Mouse (Mus musculus) macrophage (primary cell): ENCODE results near the gene Cuedc1. TPM values are rescaled to one million over a fixed set of nuclear protein-coding genes. Genes with fewer than 3 reads are reported as not detected.
A peak's percentile ranks its signal among the peaks of the same experiment; 100 is the strongest.

Source experiments
- H3K27ac ChIP-seq: fragments of 350-480 bp; formaldehyde crosslinking; 2 replicates; pipeline ENCODE4 v1.9.0; 2021
- H3K36me3 ChIP-seq: fragments of 350-480 bp; formaldehyde crosslinking; 2 replicates; pipeline ENCODE4 v1.9.0; 2021; ENCODE audit errors: inconsistent target
- H3K4me3 ChIP-seq: fragments of 350-480 bp; formaldehyde crosslinking; 2 replicates; pipeline ENCODE4 v1.9.0; 2021; ENCODE audit errors: inconsistent target
- H3K79me2 ChIP-seq: fragments of 350-480 bp; formaldehyde crosslinking; 2 replicates; pipeline ENCODE4 v1.9.0; 2021; ENCODE audit errors: inconsistent target
- whole genome bisulfite sequencing: methylation state at CpG from one replicate; pipeline ENCODE4 v1.1.7; 2026; ENCODE audit warnings: inconsistent platforms; ENCODE audit not compliant: missing documents; 5-methylcytosine and 5-hydroxymethylcytosine counted together
- polyA plus RNA-seq: library from polyadenylated mRNA; stranded (reverse); fragments of 250-400 nt; gene quantifications from 3 replicates; pipeline ENCODE4 v1.2.4, GENCODE M21; 2018; ENCODE audit warnings: inconsistent platforms

Cuedc1 gene
- polyA plus RNA-seq, 1 experiment from 2014 or later = 0.95 TPM

DNA sequence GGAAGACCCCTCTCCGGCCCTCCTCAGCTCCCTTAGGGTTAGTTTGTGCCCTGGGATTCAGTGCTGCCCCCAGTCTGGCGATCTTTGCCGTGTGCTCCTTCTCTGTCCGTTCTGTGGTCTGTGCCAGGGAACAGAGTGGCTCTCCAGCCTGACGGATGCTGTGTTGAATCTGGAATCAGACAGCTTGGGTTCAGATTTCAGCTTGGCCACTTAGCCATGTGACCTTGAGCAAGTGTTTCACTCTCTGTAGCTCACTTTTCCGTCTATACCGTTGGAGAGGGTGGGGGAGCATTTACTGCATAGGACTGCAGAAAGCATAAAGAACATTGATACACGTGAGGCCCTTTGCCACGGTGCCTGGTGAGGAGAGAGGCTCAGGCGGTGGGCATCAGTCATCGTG is 61.5 kb downstream of the Cuedc1 start:
- Histone ChIP-seq H3K36me3 (no peaks in the 10 kb centered on the region), H3K27ac (no peak overlapping the region), H3K4me3 (no peak overlapping the region), H3K79me2 (no peaks in the 10 kb centered on the region)
- WGBS = 90% methylated on average over 11 of the region's 11 CpGs

- Histone ChIP-seq H3K4me3 (no peak overlapping the region), H3K79me2 (no peaks in the 10 kb centered on the region), H3K36me3 (no peaks in the 10 kb centered on the region), H3K27ac (no peak overlapping the region)
- 75% methylated on average over 5 of the region's 5 CpGs for WGBS
These were observed 62.5 kb downstream of the Cuedc1 start for GRCm38 (mm10) chr11:88160316-88160715.

DNA sequence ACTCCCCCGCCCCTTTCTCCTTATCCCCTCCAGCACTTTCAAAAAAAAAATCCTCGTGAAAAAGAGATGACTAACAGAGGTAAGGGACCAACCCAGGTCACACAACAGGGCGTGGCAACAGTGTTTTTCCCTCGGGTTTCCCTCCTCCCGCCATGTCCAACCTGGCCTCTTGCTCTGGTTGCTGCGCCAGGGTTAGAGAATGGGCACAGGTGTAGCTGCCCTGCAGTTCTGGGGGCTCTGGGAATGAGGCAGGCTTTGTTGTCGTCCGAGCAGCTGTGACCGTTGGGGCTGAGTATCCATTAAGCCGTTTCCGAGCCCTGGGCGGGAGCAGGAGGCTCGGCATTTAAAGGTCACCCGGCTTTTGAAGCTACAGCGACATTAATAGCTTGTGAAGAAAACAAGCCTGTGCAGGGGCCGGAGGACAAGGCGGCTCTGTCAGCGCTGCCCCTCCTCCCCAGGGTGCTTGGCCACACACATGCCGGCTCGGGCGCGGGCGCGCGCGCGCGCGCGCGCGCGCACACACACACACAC is 63.3 kb downstream of the Cuedc1 start:
- Histone ChIP-seq H3K36me3 (no peaks in the 10 kb centered on the region), H3K27ac (no peak overlapping the region), H3K4me3 (no peak overlapping the region; the same call in 1 of the 2 replicates), H3K79me2 (no peaks in the 10 kb centered on the region)
- 9% methylated on average over 16 of the region's 33 CpGs for WGBS

DNA sequence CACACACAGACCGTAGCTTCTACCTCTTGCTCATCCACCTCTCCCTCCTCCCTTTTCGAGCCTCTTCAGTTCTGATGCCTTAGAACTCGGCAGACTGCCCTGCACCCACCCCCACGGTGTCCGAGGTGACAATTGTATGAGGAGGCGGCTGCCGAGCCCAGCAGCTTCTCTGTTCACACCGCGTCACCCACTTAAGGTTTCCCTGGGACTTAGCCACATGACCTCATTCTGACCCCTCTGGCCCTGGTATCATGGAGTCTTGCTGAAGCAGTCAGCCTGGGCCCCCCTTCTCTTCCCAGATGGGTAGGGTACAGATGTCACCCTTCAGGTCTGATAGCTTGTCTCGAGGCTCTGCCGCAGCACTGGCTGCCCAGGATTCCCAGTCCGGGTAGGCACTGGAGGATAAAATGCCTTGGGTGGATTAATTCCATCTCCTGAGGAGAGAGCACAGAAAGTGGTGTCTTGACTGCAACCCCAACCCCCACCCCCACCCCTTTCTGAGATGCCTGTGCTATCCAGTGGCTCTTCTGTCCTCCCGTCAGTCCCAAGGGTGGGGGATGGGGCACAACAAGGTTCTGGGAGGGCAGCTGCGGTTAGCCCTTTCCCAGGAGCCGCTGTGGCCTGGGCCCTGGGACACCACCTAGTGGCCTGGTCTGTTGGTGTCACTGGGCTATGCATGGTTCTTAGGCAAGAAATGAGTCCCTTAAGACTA is 63.9 kb downstream of the Cuedc1 start:
- WGBS = 6% methylated on average over 14 of the region's 15 CpGs
- no peaks in the 10 kb centered on the region for H3K36me3 ChIP-seq
- peak overlapping the region; percentile 11; the same call in 1 of the 2 replicates for H3K4me3 ChIP-seq
- no peak overlapping the region for H3K27ac ChIP-seq
- H3K79me2 ChIP-seq = no peaks in the 10 kb centered on the region

DNA sequence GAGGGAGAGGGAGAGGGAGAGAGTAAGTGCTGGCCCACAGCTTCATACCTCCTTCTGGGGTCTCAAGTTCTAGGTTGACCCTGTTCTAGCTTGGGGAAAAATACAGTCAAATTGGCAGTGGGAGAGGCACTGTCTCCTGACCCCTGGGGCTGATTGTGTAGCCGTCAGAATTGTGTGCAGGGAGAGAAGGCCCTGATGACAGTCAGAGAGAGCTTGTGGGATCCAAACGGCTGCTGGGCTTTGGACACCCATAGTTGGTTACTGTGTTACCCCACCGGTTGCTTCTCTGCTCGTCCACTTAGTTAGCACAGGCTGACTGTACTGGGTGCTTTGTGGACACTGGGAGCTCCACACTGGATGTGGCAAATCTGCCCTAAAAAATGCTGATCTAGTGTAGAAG is 64.9 kb downstream of the Cuedc1 start:
- no peak overlapping the region for H3K4me3 ChIP-seq
- H3K36me3 ChIP-seq = no peaks in the 10 kb centered on the region
- H3K79me2 ChIP-seq = no peaks in the 10 kb centered on the region
- WGBS = 65% methylated on average over 4 of the region's 4 CpGs
- no peak overlapping the region for H3K27ac ChIP-seq

GRCm38 (mm10) chr11:88164213-88164723 is 66.4 kb downstream of the Cuedc1 start:
- H3K27ac ChIP-seq = no peak overlapping the region
- 39% methylated on average over 7 of the region's 7 CpGs for WGBS
- no peaks in the 10 kb centered on the region for H3K79me2 ChIP-seq
- no peak overlapping the region for H3K4me3 ChIP-seq
- no peaks in the 10 kb centered on the region for H3K36me3 ChIP-seq

- WGBS = 22% methylated on average over 14 of the region's 15 CpGs
- Histone ChIP-seq H3K27ac (no peak overlapping the region), H3K79me2 (no peaks in the 10 kb centered on the region), H3K36me3 (no peaks in the 10 kb centered on the region), H3K4me3 (no peak overlapping the region)
These were observed 67.0 kb downstream of the Cuedc1 start for GRCm38 (mm10) chr11:88164801-88165377.

DNA sequence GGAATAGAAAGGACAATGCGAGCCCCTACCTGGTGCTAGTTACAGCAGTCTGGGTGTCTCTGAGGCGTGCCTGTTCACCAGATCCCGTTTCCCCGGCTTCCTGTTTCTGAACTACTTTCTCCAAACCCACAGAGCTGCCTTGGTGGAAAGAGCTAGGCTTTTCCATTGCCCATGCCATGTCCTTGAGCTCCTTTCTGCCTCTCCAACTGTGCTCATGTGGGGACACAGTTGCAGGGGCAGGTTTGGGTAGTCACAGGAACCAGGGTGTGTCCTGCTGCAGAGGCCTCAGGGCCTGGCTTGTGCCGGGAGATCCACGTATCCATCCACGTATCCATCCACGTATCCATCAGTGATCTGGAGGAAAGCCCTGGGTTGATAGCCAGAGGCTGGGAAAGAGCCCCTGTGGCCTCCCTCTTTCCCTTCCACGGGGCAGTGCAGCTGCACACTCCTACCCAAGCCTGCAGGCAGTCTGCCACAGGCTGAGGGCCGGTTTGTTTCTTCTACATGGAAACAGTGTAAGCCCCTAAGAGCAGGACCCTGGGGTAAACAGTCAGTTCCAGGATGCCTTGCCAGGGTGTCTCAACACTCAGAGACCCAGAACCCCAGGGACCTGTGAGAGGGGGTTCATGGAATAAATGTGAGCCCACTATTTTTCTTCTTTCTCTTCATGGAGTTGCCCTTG is 68.0 kb downstream of the Cuedc1 start:
- H3K79me2 ChIP-seq = no peaks in the 10 kb centered on the region
- 61% methylated on average over 10 of the region's 10 CpGs for WGBS
- no peak overlapping the region for H3K4me3 ChIP-seq
- H3K36me3 ChIP-seq = no peaks in the 10 kb centered on the region
- H3K27ac ChIP-seq = no peak overlapping the region

GRCm38 (mm10) chr11:88166471-88166870 is 68.6 kb downstream of the Cuedc1 start:
- Histone ChIP-seq H3K4me3 (no peak overlapping the region), H3K27ac (no peak overlapping the region), H3K36me3 (no peaks in the 10 kb centered on the region), H3K79me2 (no peaks in the 10 kb centered on the region)
- WGBS = 89% methylated on average over 7 of the region's 7 CpGs

- Histone ChIP-seq H3K79me2 (no peaks in the 10 kb centered on the region), H3K36me3 (no peaks in the 10 kb centered on the region), H3K4me3 (no peak overlapping the region), H3K27ac (no peak overlapping the region)
- WGBS = 92% methylated on average over 3 of the region's 3 CpGs
These were observed 70.8 kb downstream of the Cuedc1 start for GRCm38 (mm10) chr11:88168611-88169010.

GRCm38 (mm10) chr11:88169531-88170040 is 71.7 kb downstream of the Cuedc1 start:
- Histone ChIP-seq H3K79me2 (no peaks in the 10 kb centered on the region), H3K4me3 (no peak overlapping the region), H3K36me3 (no peaks in the 10 kb centered on the region), H3K27ac (no peak overlapping the region)
- WGBS = 94% methylated on average over 31 of the region's 32 CpGs

DNA sequence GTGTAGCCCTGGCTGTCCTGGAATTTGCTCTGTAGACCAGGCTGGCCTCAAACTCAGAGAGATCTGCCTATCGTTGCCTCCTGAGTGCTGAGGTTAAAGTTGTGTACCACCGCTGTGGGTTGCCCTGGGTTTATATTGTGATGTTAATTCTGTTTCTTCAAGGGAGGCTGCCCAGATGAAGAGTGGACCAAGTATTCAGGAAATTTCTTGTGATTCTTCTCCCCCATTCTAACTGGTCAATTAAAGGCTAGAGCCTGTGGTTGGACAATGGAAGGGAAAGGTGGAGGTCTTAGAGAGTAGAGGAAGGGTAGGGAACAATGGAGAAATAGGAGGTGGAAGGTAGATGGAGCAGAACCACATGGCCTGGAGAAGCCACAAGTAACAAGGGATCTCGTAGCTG is 72.7 kb downstream of the Cuedc1 start:
- Histone ChIP-seq H3K27ac (no peak overlapping the region), H3K79me2 (no peaks in the 10 kb centered on the region), H3K36me3 (no peaks in the 10 kb centered on the region), H3K4me3 (no peak overlapping the region)
- 94% methylated on average over 3 of the region's 3 CpGs for WGBS

DNA sequence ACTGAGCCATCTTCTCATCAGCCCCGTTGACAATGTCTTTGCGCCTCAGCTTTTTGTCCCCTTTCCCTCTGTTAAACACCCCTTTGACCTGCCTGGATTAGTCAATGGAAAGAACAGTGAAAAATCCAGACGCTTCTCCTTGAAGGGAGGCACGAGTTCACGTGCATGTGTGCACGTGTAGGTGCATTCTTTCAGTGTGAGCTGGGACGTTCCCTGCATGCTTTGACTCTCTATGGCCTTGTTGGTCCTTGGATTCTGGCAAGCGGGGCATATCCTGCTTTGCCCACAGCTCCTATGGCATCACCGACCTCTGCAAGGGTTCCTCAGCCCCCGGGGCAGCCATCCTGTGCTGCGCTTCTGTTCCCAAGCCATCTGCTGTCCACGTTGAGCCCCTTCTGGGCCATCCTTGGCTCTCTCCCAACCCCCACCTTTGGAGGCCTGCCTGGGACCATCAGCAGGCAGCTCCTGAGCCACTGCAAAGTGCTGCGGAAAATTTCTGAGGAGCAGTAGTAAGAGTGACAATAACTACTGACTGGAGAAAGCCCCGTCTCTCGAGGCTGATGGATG is 74.1 kb downstream of the Cuedc1 start:
- WGBS = 96% methylated on average over 15 of the region's 15 CpGs
- Histone ChIP-seq H3K27ac (no peak overlapping the region), H3K79me2 (no peaks in the 10 kb centered on the region), H3K36me3 (no peaks in the 10 kb centered on the region), H3K4me3 (no peak overlapping the region)

GRCm38 (mm10) chr11:88172601-88173325 is 74.9 kb downstream of the Cuedc1 start:
- H3K27ac ChIP-seq = no peak overlapping the region
- H3K4me3 ChIP-seq = no peak overlapping the region
- H3K79me2 ChIP-seq = no peaks in the 10 kb centered on the region
- 87% methylated on average over 10 of the region's 10 CpGs for WGBS
- H3K36me3 ChIP-seq = no peaks in the 10 kb centered on the region
